Mouse (Mus musculus) forebrain, embryonic 16.5 days (tissue): ENCODE data around the gene Fundc1. TPM values are rescaled to one million over a fixed set of nuclear protein-coding genes. Genes with fewer than 3 reads are reported as not detected.

Source experiments
- ATAC-seq: fragments of 200-750 bp; cut with Nextera tagmentation; 2 replicates; pipeline ENCODE4 v1.8.0; 2017; ENCODE audit warnings: mild to moderate bottlenecking, moderate library complexity
- H3K27ac ChIP-seq: fragments of 300-500 bp; sonication (generic); 2 replicates; pipeline ENCODE4 v1.5.1; 2014; ENCODE audit warnings: low read length, control low read depth
- H3K27me3 ChIP-seq: fragments of 300-500 bp; sonication (generic); replicated peaks from 2 replicates; pipeline ENCODE4 v1.6.1; 2014; ENCODE audit warnings: low read length; ENCODE audit not compliant: control insufficient read depth, insufficient read depth
- H3K36me3 ChIP-seq: fragments of 300-500 bp; sonication (generic); 2 replicates; pipeline ENCODE4 v1.6.1; 2014; ENCODE audit not compliant: control insufficient read depth, insufficient read depth
- H3K4me1 ChIP-seq: fragments of 300-500 bp; sonication (generic); replicated peaks from 2 replicates; pipeline ENCODE4 v1.6.1; 2014; ENCODE audit warnings: low read length; ENCODE audit not compliant: control insufficient read depth, insufficient read depth
- H3K4me2 ChIP-seq: fragments of 300-500 bp; sonication (generic); 2 replicates; pipeline ENCODE4 v1.6.1; 2014; ENCODE audit warnings: mild to moderate bottlenecking, low read length, control low read depth
- H3K4me3 ChIP-seq: fragments of 300-500 bp; sonication (generic); replicated peaks from 2 replicates; pipeline ENCODE4 v1.5.1; 2014; ENCODE audit warnings: mild to moderate bottlenecking, low read length, control low read depth
- H3K9ac ChIP-seq: fragments of 300-500 bp; sonication (generic); replicated peaks from 2 replicates; pipeline ENCODE4 v1.6.1; 2014; ENCODE audit warnings: low read depth, low read length, control low read depth
- H3K9me3 ChIP-seq: fragments of 300-500 bp; sonication (generic); 2 replicates; pipeline ENCODE4 v1.6.1; 2016; ENCODE audit warnings: low read length; ENCODE audit not compliant: control insufficient read depth
- WGBS: fragments of 180-500 bp; shearing (Covaris S2); extraction: QIAGEN DNeasy Blood & Tissue Kit; methylation state at CpG from one replicate; pipeline ENCODE4 v1.1.7; 2014; 5-methylcytosine and 5-hydroxymethylcytosine counted together
- polyA plus RNA-seq: library from polyadenylated mRNA; unstranded; fragments of >200 nt; fragmentation: Nextera tagmentation; extraction: Ambion mirVana; gene quantifications from 2 replicates; pipeline ENCODE4 v1.2.1, GENCODE M21; 2015

The Fundc1 gene
- polyA plus RNA-seq, 1 experiment from 2014 or later, result 60.5 TPM

- Histone ChIP-seq H3K27me3 (no peaks in the 10 kb centered on the region), H3K9me3 (no peaks in the 10 kb centered on the region), H3K36me3 (no peaks in the 10 kb centered on the region), H3K9ac (no peak overlapping the region), H3K4me1 (no peaks in the 10 kb centered on the region), H3K27ac (no peak overlapping the region), H3K4me2 (no peak overlapping the region), H3K4me3 (no peak overlapping the region)
- 60% methylated on average over 3 of the region's 3 CpGs for WGBS
- ATAC-seq, result no peak
Observed at GRCm38 (mm10) chrX:17514012-17514411, 58.1 kb downstream of the Fundc1 start.

GRCm38 (mm10) chrX:17512021-17512602 is 60.0 kb downstream of the Fundc1 start:
- no peaks in the 10 kb centered on the region for H3K36me3 ChIP-seq
- no peak for ATAC-seq
- no peaks in the 10 kb centered on the region for H3K27me3 ChIP-seq
- no peak overlapping the region for H3K27ac ChIP-seq
- no peak overlapping the region for H3K4me3 ChIP-seq
- H3K9ac ChIP-seq, result no peak overlapping the region
- H3K9me3 ChIP-seq, result no peaks in the 10 kb centered on the region
- no peak overlapping the region for H3K4me2 ChIP-seq
- H3K4me1 ChIP-seq, result no peaks in the 10 kb centered on the region
- WGBS, result 59% methylated on average over 3 of the region's 3 CpGs
